Mouse (Mus musculus): ENCODE measurements around the gene Pde4a.

Gene Pde4a

DNA sequence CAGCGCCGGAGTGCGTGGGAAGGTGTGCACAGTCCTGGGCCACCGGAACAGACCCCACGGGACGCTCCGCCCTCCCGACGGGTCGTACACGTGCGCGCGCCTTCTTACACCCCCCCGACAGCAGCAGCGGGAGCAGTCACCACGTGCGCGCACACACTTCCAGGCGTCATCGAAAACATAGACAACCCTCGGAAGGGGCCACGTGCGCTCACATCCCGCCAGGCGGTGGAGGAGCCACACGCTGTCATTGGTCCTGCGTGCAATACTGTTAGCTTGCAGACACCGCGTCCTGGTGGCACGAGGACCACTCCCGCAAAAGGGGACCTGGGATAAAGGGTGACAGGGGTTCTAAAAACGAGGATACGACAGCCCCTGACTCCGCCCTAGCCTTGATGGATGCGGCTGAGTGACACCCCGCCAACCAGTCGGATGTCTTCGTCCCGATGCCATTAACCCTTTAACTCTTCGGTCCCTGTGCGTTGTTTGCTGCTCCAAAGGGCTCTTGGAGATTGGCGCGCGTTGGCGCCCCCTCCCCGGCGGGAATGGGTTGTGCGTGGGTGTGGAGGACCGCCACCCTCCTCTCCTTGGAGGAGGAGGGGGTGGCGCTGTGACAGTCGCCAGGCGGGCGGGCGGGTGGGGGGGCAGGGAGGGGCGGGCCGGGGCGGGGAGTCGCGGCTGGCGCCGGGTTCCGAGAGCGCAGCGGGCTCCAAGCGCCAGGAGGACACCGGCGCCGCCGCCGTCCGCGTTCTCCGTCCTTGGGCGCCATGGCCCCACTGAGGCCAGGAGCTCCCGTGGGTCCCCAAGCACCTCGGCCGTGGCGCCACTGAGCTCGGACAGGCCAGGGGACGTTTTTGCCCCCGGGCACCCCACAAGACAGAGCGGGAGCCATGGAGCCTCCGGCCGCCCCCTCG, at the start of gene Pde4a:
Pde4a (plus strand) TSS at position 674 of the 911 bp plus-strand sequence.
- DNase-seq (ENCODE audit: inconsistent age in 2 of 2, low spot score in 1 of 2), result peak; percentile 67 to 72

DNA sequence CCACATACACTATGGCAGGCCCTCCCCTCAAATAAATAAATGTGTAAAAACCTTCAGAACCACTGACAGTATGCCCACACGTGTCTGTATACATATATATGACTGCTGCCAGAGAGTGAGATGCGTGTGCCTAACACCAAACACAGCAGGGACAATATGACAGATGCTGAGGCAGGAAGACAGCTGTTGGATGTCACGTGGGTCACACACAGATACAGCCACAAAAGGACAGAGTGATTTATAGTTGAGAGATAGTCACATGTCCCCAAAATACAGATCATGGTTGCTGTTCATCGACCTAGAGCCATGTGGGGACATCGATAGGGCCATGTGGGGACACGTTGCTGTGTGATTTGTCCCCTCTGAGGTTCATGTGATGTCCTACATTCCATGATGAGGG, 48.4 kb upstream of the Pde4a start:
- DNase-seq (ENCODE audit: inconsistent age in 2 of 2, low spot score in 1 of 2), result no peak

DNA sequence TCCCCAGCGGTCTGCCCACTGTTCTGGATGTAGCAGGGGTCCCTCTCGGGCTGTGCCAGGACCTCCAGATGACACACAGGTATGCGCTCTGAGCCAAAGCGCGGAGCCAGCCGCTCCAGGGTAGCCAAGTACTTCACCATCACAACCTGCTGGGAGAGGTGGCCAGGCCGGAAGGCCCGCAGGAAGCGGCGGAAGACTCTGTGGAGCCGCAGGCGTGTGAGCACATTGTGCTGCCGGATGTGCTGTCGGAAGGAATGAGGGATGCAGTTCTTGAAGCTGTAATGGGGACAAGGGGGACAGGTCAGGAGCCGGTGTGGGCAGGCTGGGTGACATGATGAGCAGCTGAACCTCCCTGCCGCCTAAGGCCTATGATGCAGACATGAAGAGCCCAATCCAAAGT, 44.0 kb upstream of the Pde4a start:
- no peak for DNase-seq (ENCODE audit: inconsistent age in 2 of 2, low spot score in 1 of 2)

DNA sequence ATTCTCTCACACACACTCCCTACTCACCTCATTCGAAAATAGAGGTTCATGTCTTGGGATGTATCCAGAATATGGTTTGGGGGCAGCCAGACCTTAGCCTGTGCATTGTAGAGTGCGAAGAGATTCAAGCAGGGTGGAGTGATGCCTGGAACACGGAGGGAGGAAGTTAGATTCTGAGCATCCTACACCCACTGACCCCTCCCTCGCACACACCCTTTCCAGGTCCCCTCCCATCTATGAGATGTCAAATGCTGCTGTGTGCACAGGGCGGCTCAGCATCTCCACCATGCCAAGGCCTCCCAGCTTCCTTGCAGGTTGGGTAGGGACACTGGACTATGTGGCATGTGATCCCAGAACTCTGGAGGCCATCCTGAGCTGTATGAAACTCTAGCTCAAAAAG, 40.7 kb upstream of the Pde4a start:
- no peak for DNase-seq (ENCODE audit: inconsistent age in 2 of 2, low spot score in 1 of 2)

GRCm38 (mm10) chr9:21125502-21126258, 39.8 kb upstream of the Pde4a start:
- DNase-seq (ENCODE audit: inconsistent age in 2 of 2, low spot score in 1 of 2), result peak in 1 of 2 experiments; percentile 23

GRCm38 (mm10) chr9:21126259-21126627, 39.3 kb upstream of the Pde4a start:
- no peak for DNase-seq (ENCODE audit: inconsistent age in 2 of 2, low spot score in 1 of 2)

DNA sequence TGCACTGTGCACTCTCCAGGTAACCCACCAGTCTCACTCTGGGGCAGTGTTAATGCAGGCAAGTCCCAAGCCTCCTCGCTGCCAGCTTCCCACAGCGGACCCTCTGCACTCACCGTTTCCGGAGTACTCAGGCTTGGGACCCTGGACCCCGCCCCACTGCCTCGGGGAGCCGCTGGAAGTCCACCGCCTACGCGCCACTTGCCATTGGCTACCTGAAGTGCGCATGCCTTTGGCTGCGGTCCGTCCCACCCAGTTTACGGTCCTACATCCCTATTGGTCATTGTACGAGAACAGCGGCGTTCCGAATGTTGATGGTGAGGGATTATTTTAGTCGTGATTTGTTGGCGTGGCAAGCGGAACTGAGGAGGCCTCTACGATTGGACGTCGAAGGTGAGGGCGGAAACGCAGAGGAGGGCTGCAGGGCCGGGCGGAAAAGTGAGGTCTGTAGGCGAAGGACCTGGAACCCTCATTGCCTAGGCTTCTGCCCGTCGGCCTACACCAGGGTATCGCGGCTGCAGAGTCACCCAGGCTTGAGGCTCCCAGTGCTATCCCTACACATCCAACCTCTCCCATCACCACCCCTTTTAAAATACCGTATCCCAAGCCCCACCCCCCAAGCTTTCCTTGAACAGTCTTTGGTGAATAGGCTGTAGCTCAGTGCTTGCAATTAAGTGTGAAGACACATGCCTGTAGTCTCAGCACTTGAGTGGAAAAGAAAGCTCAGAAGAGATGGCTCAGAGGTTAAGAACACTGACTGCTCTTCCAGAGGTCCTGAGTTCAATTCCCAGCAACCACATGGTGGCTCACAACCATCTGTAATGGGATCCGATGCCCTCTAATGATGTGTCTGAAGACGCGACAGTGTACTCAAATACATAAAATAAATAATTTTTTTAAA, 34.2 kb upstream of the Pde4a start, which contains the start of gene Tyk2:
Tyk2 (minus strand) TSS at position 185 of the 898 bp plus-strand sequence.
- peak; percentile 95 to 97 for DNase-seq (ENCODE audit: inconsistent age in 2 of 2, low spot score in 1 of 2)

GRCm38 (mm10) chr9:21132102-21132775, 33.3 kb upstream of the Pde4a start:
- DNase-seq (ENCODE audit: inconsistent age in 2 of 2, low spot score in 1 of 2), result no peak

GRCm38 (mm10) chr9:21133064-21133707, 32.3 kb upstream of the Pde4a start:
- DNase-seq (ENCODE audit: inconsistent age in 2 of 2, low spot score in 1 of 2), result peak in 1 of 2 experiments; percentile 26

- peak; percentile 51 to 76 for DNase-seq (ENCODE audit: inconsistent age in 2 of 2, low spot score in 1 of 2)
These were observed 30.8 kb upstream of the Pde4a start for GRCm38 (mm10) chr9:21134595-21135328.

- DNase-seq (ENCODE audit: inconsistent age in 2 of 2, low spot score in 1 of 2), result no peak
These were observed 30.1 kb upstream of the Pde4a start for GRCm38 (mm10) chr9:21135329-21135890.

GRCm38 (mm10) chr9:21135941-21136381, 29.6 kb upstream of the Pde4a start:
- no peak for DNase-seq (ENCODE audit: inconsistent age in 2 of 2, low spot score in 1 of 2)

DNA sequence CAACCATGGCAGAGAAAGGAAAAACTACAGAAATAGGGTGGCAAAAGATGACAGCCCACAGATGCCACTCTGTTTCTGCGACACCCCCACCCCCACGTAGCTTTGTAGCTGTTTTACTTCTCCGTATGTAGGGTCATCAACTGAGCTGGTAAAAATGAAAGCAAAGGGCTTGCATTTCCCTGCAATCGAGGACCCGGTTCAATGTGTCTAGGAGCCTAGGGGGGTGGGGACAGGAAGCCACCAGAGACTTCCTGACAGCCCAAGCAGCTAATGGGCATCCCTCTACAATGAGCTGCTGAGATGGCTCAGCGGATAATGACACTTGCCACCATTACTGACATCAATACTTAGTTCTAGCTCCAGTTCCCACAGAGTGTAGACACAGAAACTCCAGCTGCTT, 29.1 kb upstream of the Pde4a start:
- peak in 1 of 2 experiments; percentile 40 for DNase-seq (ENCODE audit: inconsistent age in 2 of 2, low spot score in 1 of 2)

DNA sequence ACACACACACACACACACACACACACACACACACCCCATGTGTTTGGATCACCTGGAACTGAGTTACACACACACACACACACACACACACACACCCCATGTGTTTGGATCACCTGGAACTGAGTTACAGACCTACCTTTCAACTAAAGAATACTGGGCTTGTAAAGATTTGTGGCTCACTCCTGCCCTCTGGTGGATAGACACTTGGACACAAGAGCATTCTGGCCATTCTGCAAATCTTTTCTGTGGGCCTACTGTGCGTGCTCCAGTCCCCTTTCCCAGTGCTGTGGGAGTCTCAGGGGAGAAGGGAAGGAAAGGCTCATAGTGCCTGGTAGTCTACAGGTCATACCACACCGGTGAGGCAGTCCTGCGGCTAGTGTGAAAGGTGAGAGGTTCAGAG, 28.3 kb upstream of the Pde4a start:
- DNase-seq (ENCODE audit: inconsistent age in 2 of 2, low spot score in 1 of 2), result peak; percentile 50 to 87

DNA sequence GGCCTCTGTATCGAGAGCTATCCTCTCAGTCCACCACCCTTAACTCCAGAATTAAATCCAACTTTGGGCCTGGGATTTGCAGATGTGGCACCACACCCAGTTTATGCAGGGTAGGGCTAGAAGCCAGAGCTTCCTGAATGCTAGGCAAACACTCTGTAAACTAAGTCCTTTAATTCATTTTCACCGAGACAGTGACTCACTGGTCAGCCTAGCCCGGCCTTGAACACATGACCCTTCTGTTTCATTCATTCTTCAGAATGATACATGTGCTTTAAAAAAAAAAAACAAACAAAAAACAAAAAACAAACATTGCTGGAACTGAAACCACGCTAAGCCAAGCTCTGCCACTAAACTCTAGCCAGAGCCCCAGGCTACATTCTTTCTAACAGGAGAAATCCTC, 27.1 kb upstream of the Pde4a start:
- DNase-seq (ENCODE audit: inconsistent age in 2 of 2, low spot score in 1 of 2), result peak in 1 of 2 experiments; percentile 72

DNA sequence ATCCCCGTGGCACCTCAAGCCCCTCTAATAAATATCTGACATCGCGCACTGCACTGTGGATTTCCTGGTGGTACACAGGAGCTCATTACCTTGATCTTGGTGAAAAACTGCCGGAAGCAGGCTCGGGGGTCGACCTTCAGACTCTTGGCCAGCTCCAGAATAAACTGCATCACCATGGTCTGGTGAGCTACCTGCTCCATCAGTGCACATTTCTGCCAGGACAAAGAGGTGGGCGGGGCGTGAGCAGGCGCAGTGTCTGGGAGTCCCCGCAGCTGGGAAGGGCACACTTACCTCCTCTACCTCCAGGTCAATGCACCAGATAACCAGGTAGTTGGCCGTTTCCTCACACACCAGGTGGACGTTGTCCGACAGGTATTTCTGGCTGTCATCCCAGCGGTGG, 23.6 kb upstream of the Pde4a start:
- DNase-seq (ENCODE audit: inconsistent age in 2 of 2, low spot score in 1 of 2), result no peak

- no peak for DNase-seq (ENCODE audit: inconsistent age in 2 of 2, low spot score in 1 of 2)
These were observed 21.2 kb upstream of the Pde4a start for GRCm38 (mm10) chr9:21144361-21144760.

- no peak for DNase-seq (ENCODE audit: inconsistent age in 2 of 2, low spot score in 1 of 2)
These were observed 20.1 kb upstream of the Pde4a start for GRCm38 (mm10) chr9:21145431-21145830.

DNA sequence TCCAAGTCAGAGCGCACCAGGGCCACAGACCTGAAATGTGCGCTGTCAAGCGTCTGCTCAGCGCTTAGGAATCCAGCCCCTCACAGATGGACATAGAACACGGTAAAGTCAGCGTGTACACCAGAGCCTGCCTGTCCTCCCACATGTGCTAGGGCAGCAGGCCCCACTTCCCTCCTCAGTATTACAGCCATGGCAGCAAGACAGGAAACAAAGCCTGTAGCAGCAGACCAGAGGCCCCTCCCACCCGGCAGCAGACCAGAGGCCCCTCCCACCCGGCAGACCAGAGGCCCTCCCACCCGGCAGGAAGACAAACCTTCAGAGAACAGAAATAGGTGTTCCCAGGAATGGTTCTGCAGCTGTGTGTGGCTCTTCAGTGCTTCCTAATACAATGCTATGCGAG, 18.8 kb upstream of the Pde4a start:
- peak in 1 of 2 experiments; percentile 46 for DNase-seq (ENCODE audit: inconsistent age in 2 of 2, low spot score in 1 of 2)
